Comparison of ENCODE assay signal across 8 mouse cellular contexts in genomic region chr15:78339627-78340423, GRCm38 (mm10). TPM values are rescaled to one million over a fixed set of nuclear protein-coding genes. Genes with fewer than 3 reads are reported as not detected.
DNase-seq lines count a peak whose midpoint lies in the region; ATAC-seq and TF ChIP-seq lines count a peak whose summit lies in the region.
"Not testable (repeated sequence)": the region's sequence is repeated elsewhere in the genome, so short reads cannot be mapped to it uniquely, and the experiment has no call there.

No protein-coding gene starts in this region.

- TF ChIP-seq CTCF in G1E (IDR thresholded peaks at IDR 0.05; ENCODE audit: low read depth, low read length) = peak; percentile 96
- peak; percentile 94 for TF ChIP-seq CTCF in layer of hippocampus, adult 2 months (conservative IDR thresholded peaks at IDR 0.05)
- 0 out of 2 replicates have a peak, but pooled peaks have one; percentile 40 for TF ChIP-seq CTCF in thymus, adult 2 months (IDR thresholded peaks at IDR 0.05; ENCODE audit: borderline replicate concordance, control insufficient read depth, extremely low read depth, insufficient read depth, low read length, poor library complexity)

- not testable (repeated sequence) for ATAC-seq in G1E (ENCODE audit: extremely low read depth, insufficient number of reproducible peaks, low FRiP score, poor library complexity, severe bottlenecking)
- ATAC-seq in liver, embryonic 16.5 days (ENCODE audit: low read depth) = peak; percentile 33

- H3K9ac ChIP-seq in liver, embryonic 16.5 days (ENCODE audit: low read depth, low read length) = not testable (repeated sequence)

- H3K27me3 ChIP-seq in G1E (ENCODE audit: insufficient read depth, low read length) = peaks cover 63% of the 10 kb centered on the region
- H3K27me3 ChIP-seq in liver, embryonic 16.5 days (ENCODE audit: control insufficient read depth, insufficient read depth, low read depth, low read length); thymus, adult 2 months (ENCODE audit: control insufficient read depth, insufficient read depth, low read length): not testable (repeated sequence)

- intact Hi-C loops in heart, postnatal 25 days (cut with DNase I) = loop anchor here (1.0 kb wide), 1 partner anchor 83 kb away; no protein-coding TSS in a partner anchor

- H3K27ac ChIP-seq in layer of hippocampus, adult 2 months; liver, embryonic 16.5 days (ENCODE audit: low read length); thymus, adult 2 months (ENCODE audit: control insufficient read depth, insufficient read depth, low read length): not testable (repeated sequence)

- peaks cover 39% of the 10 kb centered on the region for H3K4me1 ChIP-seq in G1E (ENCODE audit: insufficient read depth, low read depth, low read length)
- not testable (repeated sequence) for H3K4me1 ChIP-seq in liver, embryonic 16.5 days (ENCODE audit: control insufficient read depth, low read depth, low read length); thymus, adult 2 months (replicated peaks; ENCODE audit: control insufficient read depth, insufficient read depth, low read length)

- TF ChIP-seq POLR2A in thymus, adult 2 months (IDR thresholded peaks at IDR 0.05; ENCODE audit: control insufficient read depth, extremely low read depth, insufficient read depth, low read length, poor library complexity) = not testable (repeated sequence)

- WGBS in liver, embryonic 16.5 days (ENCODE audit: insufficient replicate concordance) = 27% methylated on average over 7 of the region's 7 CpGs
- WGBS in thymus, adult 2 months = 52% methylated on average over 7 of the region's 7 CpGs

- H3K36me3 ChIP-seq in G1E (replicated peaks) = peaks cover 74% of the 10 kb centered on the region
- H3K36me3 ChIP-seq in liver, embryonic 16.5 days (ENCODE audit: control insufficient read depth, insufficient read depth); thymus, adult 2 months (ENCODE audit: control insufficient read depth, insufficient read depth, low read length): not testable (repeated sequence)

- H3K9me3 ChIP-seq in G1E (replicated peaks); liver, embryonic 16.5 days (replicated peaks; ENCODE audit: control insufficient read depth, low read length): not testable (repeated sequence)

- not testable (repeated sequence) for H3K4me2 ChIP-seq in liver, embryonic 16.5 days (ENCODE audit: low read depth, low read length)

- DNase-seq in G1E (ENCODE audit: low spot score) = peak; percentile 58
- peak; percentile 32 for DNase-seq in cerebellum, adult 11-12 months
- DNase-seq in forelimb bud, embryonic 11.5 days (ENCODE audit: low read depth, low spot score) = peak; percentile 17
- peak; percentile 61 for DNase-seq in heart, postnatal 25 days (ENCODE audit: low spot score)
- peak; percentile 55 to 60 for DNase-seq in layer of hippocampus, adult 2 months (ENCODE audit: low spot score in 2 of 2)
- peak; percentile 22 for DNase-seq in ovary, postnatal 10 days (ENCODE audit: low spot score)
- peak; percentile 14 for DNase-seq in thymus, adult 2 months

- not testable (repeated sequence) for H3K4me3 ChIP-seq in G1E (ENCODE audit: low read depth, low read length); layer of hippocampus, adult 2 months; liver, embryonic 16.5 days (ENCODE audit: low read depth, low read length); thymus, adult 2 months (ENCODE audit: control insufficient read depth, insufficient read depth, low read length)

RNA-seq across cellular contexts. Expression of gene Csf2rb, which starts 14.3 kb away (rescaled TPM):
- total RNA-seq in G1E (2014; fragmentation: Nextera tagmentation) (219 and 232 TPM in 2 replicates), G1E (2017) (155 and 178 TPM in 2 replicates)
- polyA plus RNA-seq in G1E (2012) = 67.0 and 145 TPM in 2 replicates
- 1 to 10 TPM; 2.5 TPM for total RNA-seq in heart, postnatal 25 days (2021)
- total RNA-seq in layer of hippocampus, adult 2 months (2021) = 1 to 10 TPM; 1.3 to 1.7 TPM
- polyA plus RNA-seq in liver, embryonic 16.5 days (2015; fragmentation: Nextera tagmentation; extraction: Ambion mirVana) = 5.7 and 7.1 TPM in 2 replicates
- polyA plus RNA-seq in thymus, adult 2 months (2012; rRNA removed) = 35.0 and 38.3 TPM in 2 replicates

RNA-seq across cellular contexts. Expression of gene Csf2rb2, which starts 34.3 kb away (rescaled TPM):
- total RNA-seq in G1E (2014; fragmentation: Nextera tagmentation) = 41.4 and 46.8 TPM in 2 replicates
- 41.9 and 42.1 TPM in 2 replicates for total RNA-seq in G1E (2017)
- polyA plus RNA-seq in G1E (2012) = 15.4 and 17.3 TPM in 2 replicates
- 1 to 10 TPM in 1 of 2 experiments, under 1 TPM in 1; 0.89 to 1.4 TPM for total RNA-seq in heart, postnatal 25 days (2021)
- total RNA-seq in layer of hippocampus, adult 2 months (2021) = 1 to 10 TPM; 2.9 to 4.2 TPM
- 1.3 and 1.9 TPM in 2 replicates for polyA plus RNA-seq in liver, embryonic 16.5 days (2015; fragmentation: Nextera tagmentation; extraction: Ambion mirVana)
- 17.2 and 19.9 TPM in 2 replicates for polyA plus RNA-seq in thymus, adult 2 months (2012; rRNA removed)

RNA-seq across cellular contexts. Expression of gene Tex33, which starts 55.9 kb away (rescaled TPM):
- total RNA-seq in G1E (2014; fragmentation: Nextera tagmentation) (not detected in 2 replicates), G1E (2017) (0.49 TPM in 1 of 2 replicates, not detected in the other)
- not detected in 2 replicates for polyA plus RNA-seq in G1E (2012)
- not detected for total RNA-seq in heart, postnatal 25 days (2021)
- not detected for total RNA-seq in layer of hippocampus, adult 2 months (2021)
- polyA plus RNA-seq in liver, embryonic 16.5 days (2015; fragmentation: Nextera tagmentation; extraction: Ambion mirVana) = 0.13 TPM in 1 of 2 replicates, not detected in the other
- 0.46 and 0.50 TPM in 2 replicates for polyA plus RNA-seq in thymus, adult 2 months (2012; rRNA removed)

Comparison
In these comparisons a context has a peak if more than half of its experiments do, and no peak if none do; other contexts are left out.
1. CTCF ChIP-seq: peak in every context shown above with its lines; median percentile 96 in G1E; 94 in layer of hippocampus, adult 2 months; 40 in thymus, adult 2 months.
2. RNA of gene Csf2rb, which starts 14.3 kb away (total RNA-seq): 155 to 232 TPM in G1E; 2.5 TPM in heart, postnatal 25 days and 1.3 to 1.7 TPM in layer of hippocampus, adult 2 months; every median in the first group is over 10 times any median in the second.
3. RNA of gene Csf2rb2, which starts 34.3 kb away (total RNA-seq): 41.4 to 46.8 TPM in G1E; 2.9 to 4.2 TPM in layer of hippocampus, adult 2 months and 0.89 to 1.4 TPM in heart, postnatal 25 days; every median in the first group is over 4 times any median in the second.
4. Peak in every context shown above with its lines, with median percentiles within 50 percentile points of each other: DNase-seq.